Mouse (Mus musculus) intestine, postnatal 0 days (tissue): ENCODE data around the gene Bpifa6. TPM values are rescaled to one million over a fixed set of nuclear protein-coding genes. Genes with fewer than 3 reads are reported as not detected.

ENCODE experiments used
- ATAC-seq: fragments of 200-750 bp; cut with Nextera tagmentation; 2 replicates; pipeline ENCODE4 v1.8.0; 2017; ENCODE audit warnings: mild to moderate bottlenecking, moderate TSS enrichment, moderate library complexity
- H3K27ac ChIP-seq: fragments of 300-500 bp; sonication (generic); 2 replicates; pipeline ENCODE4 v1.5.1; 2014; ENCODE audit warnings: mild to moderate bottlenecking, low read depth, low read length, moderate library complexity
- H3K27me3 ChIP-seq: fragments of 300-500 bp; sonication (generic); replicated peaks from 2 replicates; pipeline ENCODE4 v1.6.1; 2014; ENCODE audit warnings: low read length, mixed read lengths; ENCODE audit not compliant: control insufficient read depth, insufficient read depth
- H3K36me3 ChIP-seq: fragments of 300-500 bp; sonication (generic); 2 replicates; pipeline ENCODE4 v1.6.1; 2014; ENCODE audit warnings: mild to moderate bottlenecking, moderate library complexity; ENCODE audit not compliant: control insufficient read depth, insufficient read depth
- H3K4me1 ChIP-seq: fragments of 300-500 bp; sonication (generic); replicated peaks from 2 replicates; pipeline ENCODE4 v1.6.1; 2014; ENCODE audit warnings: antibody characterized with exemption, low read length, mixed read lengths; ENCODE audit not compliant: control insufficient read depth, insufficient read depth
- H3K4me2 ChIP-seq: fragments of 300-500 bp; sonication (generic); replicated peaks from 2 replicates; pipeline ENCODE4 v1.6.1; 2014; ENCODE audit warnings: low read depth, mild to moderate bottlenecking, moderate library complexity
- H3K4me3 ChIP-seq: fragments of 300-500 bp; sonication (generic); 2 replicates; pipeline ENCODE4 v1.5.1; 2014; ENCODE audit warnings: low read depth, low read length
- H3K9ac ChIP-seq: fragments of 300-500 bp; sonication (generic); 2 replicates; pipeline ENCODE4 v1.6.1; 2014; ENCODE audit warnings: mild to moderate bottlenecking, low read depth, low read length
- H3K9me3 ChIP-seq: fragments of 300-500 bp; sonication (generic); 2 replicates; pipeline ENCODE4 v1.6.1; 2016; ENCODE audit warnings: mixed run types; ENCODE audit not compliant: control insufficient read depth
- CTCF ChIP-seq: sonication (generic); IDR thresholded peaks from 2 replicates; pipeline ENCODE4 v1.5.1; 2016; ENCODE audit warnings: low read depth, mild to moderate bottlenecking, control low read depth, antibody characterized with exemption, moderate library complexity
- WGBS: fragments of 180-500 bp; shearing (Covaris S2); extraction: QIAGEN DNeasy Blood & Tissue Kit; methylation state at CpG from one replicate; pipeline ENCODE4 v1.1.7; 2014; 5-methylcytosine and 5-hydroxymethylcytosine counted together
- polyA plus RNA-seq: library from polyadenylated mRNA; unstranded; fragments of >200 nt; fragmentation: Nextera tagmentation; extraction: Ambion mirVana; gene quantifications from 2 replicates; pipeline ENCODE4 v1.2.1, GENCODE M21; 2015

Gene Bpifa6
- polyA plus RNA-seq, 1 experiment from 2014 or later = not detected

DNA sequence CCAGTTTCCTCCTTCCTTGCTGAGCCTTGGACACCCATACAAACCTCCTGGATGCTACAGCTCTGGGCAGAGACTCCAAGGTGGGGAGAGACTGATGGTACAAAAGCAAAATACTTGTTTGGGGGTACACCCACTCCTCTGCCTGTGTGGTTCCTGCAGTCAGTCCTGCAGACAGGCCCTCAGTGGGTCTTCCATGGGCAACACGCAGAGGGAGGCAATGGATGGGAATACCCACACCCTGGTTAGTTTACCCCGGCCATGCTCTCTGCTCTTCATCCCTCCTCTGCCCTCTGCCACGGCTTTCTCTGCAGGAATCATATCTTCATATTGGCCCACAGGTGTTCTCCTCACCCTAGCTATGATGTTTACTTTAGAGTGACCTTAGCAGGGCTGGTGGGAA, 25.8 kb downstream of the Bpifa6 start:
- TF ChIP-seq CTCF = no peak
- no peak overlapping the region for H3K4me3 ChIP-seq
- no peaks in the 10 kb centered on the region for H3K36me3 ChIP-seq
- no peak overlapping the region for H3K4me2 ChIP-seq
- ATAC-seq = no peak
- H3K27me3 ChIP-seq = no peaks in the 10 kb centered on the region
- no peaks in the 10 kb centered on the region for H3K4me1 ChIP-seq
- H3K9me3 ChIP-seq = no peaks in the 10 kb centered on the region
- no peak overlapping the region for H3K9ac ChIP-seq
- no peak overlapping the region for H3K27ac ChIP-seq
- WGBS = 58% methylated on average over 3 of the region's 3 CpGs

DNA sequence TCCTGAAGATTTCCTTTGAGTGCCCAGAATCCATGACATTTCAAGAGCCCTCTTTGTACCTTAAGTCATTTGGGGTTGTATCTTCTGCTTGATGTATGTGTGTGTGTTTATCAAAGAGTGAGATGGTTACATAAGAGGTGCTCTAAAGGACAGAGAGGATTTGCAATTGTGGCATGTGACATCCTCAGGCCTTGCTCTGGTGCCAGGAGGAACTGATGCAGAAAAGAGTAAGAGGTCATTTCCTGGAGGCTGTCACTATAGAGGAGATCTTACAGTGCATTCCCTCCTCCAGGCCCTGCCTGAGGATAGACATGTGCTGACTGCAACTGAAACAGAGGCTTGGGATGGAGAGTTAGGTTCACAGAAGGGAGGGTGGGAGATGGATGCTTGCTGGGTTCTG, 26.3 kb downstream of the Bpifa6 start:
- Histone ChIP-seq H3K27me3 (no peaks in the 10 kb centered on the region), H3K9me3 (no peaks in the 10 kb centered on the region), H3K36me3 (no peaks in the 10 kb centered on the region), H3K4me3 (no peak overlapping the region), H3K9ac (no peak overlapping the region), H3K27ac (no peak overlapping the region), H3K4me2 (no peak overlapping the region), H3K4me1 (no peaks in the 10 kb centered on the region)
- no peak for ATAC-seq
- TF ChIP-seq CTCF = no peak

DNA sequence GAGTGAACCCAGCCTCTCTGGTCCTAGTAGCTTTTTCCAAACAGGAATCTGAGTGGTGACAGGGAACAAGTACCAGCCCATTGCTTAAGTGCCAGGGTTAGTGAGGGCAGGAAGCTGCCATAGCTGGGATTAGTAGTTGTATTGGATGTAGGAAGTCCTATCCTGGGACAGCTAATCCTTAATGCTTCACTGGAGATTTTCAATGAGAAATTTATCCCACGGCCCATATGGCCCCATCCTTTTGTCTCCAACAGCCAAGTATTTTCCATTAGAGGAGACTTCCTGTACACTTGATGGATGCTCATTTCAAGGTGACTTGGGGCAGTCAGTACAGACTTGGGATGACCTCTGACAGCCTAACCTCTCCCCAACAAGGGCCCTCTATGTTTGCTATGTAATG, 29.7 kb downstream of the Bpifa6 start:
- Histone ChIP-seq H3K9me3 (no peaks in the 10 kb centered on the region), H3K36me3 (no peaks in the 10 kb centered on the region), H3K27me3 (no peaks in the 10 kb centered on the region), H3K4me2 (no peak overlapping the region), H3K4me3 (no peak overlapping the region), H3K9ac (no peak overlapping the region), H3K27ac (no peak overlapping the region), H3K4me1 (no peaks in the 10 kb centered on the region)
- TF ChIP-seq CTCF = no peak
- 64% methylated on average over 1 of the region's 1 CpGs for WGBS
- no peak for ATAC-seq

- no peaks in the 10 kb centered on the region for H3K36me3 ChIP-seq
- 77% methylated on average over 1 of the region's 1 CpGs for WGBS
- H3K9me3 ChIP-seq = no peaks in the 10 kb centered on the region
- H3K27ac ChIP-seq = no peak overlapping the region
- no peaks in the 10 kb centered on the region for H3K27me3 ChIP-seq
- H3K4me2 ChIP-seq = no peak overlapping the region
- no peak overlapping the region for H3K9ac ChIP-seq
- no peak for TF ChIP-seq CTCF
- no peak overlapping the region for H3K4me3 ChIP-seq
- no peaks in the 10 kb centered on the region for H3K4me1 ChIP-seq
- no peak for ATAC-seq
These were observed 30.3 kb downstream of the Bpifa6 start for GRCm38 (mm10) chr2:154005094-154005493.

- TF ChIP-seq CTCF = no peak
- Histone ChIP-seq H3K4me2 (no peak overlapping the region), H3K9me3 (no peaks in the 10 kb centered on the region), H3K9ac (no peak overlapping the region), H3K27ac (no peak overlapping the region), H3K27me3 (no peaks in the 10 kb centered on the region), H3K4me3 (no peak overlapping the region), H3K4me1 (no peaks in the 10 kb centered on the region), H3K36me3 (no peaks in the 10 kb centered on the region)
- no peak for ATAC-seq
- 88% methylated on average over 4 of the region's 4 CpGs for WGBS
These were observed 31.0 kb downstream of the Bpifa6 start for GRCm38 (mm10) chr2:154005734-154006133.

- WGBS = 76% methylated on average over 2 of the region's 2 CpGs
- Histone ChIP-seq H3K27me3 (no peaks in the 10 kb centered on the region), H3K4me2 (no peak overlapping the region), H3K4me3 (no peak overlapping the region), H3K4me1 (no peaks in the 10 kb centered on the region), H3K9ac (no peak overlapping the region), H3K9me3 (no peaks in the 10 kb centered on the region), H3K27ac (no peak overlapping the region), H3K36me3 (no peaks in the 10 kb centered on the region)
- TF ChIP-seq CTCF = peak; percentile 19; the same call in 1 of the 2 replicates
- no peak for ATAC-seq
These were observed 31.6 kb downstream of the Bpifa6 start for GRCm38 (mm10) chr2:154006331-154006730.

DNA sequence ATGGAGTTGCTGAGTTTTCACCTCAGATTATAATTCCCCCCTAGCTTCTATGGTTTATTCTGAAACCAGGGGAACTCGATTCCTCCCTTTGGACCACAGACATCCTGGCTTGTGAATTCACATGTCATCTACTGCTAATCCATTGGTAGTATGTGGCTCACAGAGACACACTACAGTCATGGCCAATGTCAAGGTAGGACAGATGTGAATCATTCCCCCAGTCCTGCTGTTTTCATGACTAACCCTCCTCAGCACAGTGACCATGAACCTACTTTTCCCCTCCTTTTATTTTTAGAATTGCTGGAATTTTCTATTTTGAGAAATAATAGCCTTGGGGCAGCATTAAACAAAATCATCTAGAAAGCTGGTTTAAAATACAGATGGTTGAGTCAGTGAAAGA, 32.6 kb downstream of the Bpifa6 start:
- 79% methylated on average over 1 of the region's 1 CpGs for WGBS
- Histone ChIP-seq H3K4me1 (no peaks in the 10 kb centered on the region), H3K9me3 (no peaks in the 10 kb centered on the region), H3K27me3 (no peaks in the 10 kb centered on the region), H3K4me3 (no peak overlapping the region), H3K27ac (no peak overlapping the region), H3K9ac (no peak overlapping the region), H3K4me2 (no peak overlapping the region), H3K36me3 (no peaks in the 10 kb centered on the region)
- TF ChIP-seq CTCF = no peak
- ATAC-seq = no peak
